Mouse (Mus musculus) frontal cortex, adult 2 months (tissue): ENCODE measurements around the gene Tbc1d1. TPM values are rescaled to one million over a fixed set of nuclear protein-coding genes. Genes with fewer than 3 reads are reported as not detected.
"Not testable (repeated sequence)": the region's sequence is repeated elsewhere in the genome, so short reads cannot be mapped to it uniquely, and the experiment has no call there.

Experiments used
- DNase-seq, 2 experiments: peaks; one replicate each; pipeline ENCODE4 v3.0.0; 2022; ENCODE audit warnings: low spot score in 1 of 2; ENCODE audit errors: extremely low spot score in 1 of 2
- polyA plus RNA-seq: library from polyadenylated mRNA; depleted of rRNA; stranded (reverse); fragments of >200 nt; gene quantifications from 2 replicates; pipeline ENCODE4 v1.2.3, GENCODE M21; 2012

The Tbc1d1 gene
- polyA plus RNA-seq, 1 experiment: 16.1 TPM

GRCm38 (mm10) chr5:64298331-64299036, 142.4 kb downstream of the Tbc1d1 start:
- no peak for DNase-seq

GRCm38 (mm10) chr5:64299508-64300324, 143.6 kb downstream of the Tbc1d1 start:
- DNase-seq: no peak

- DNase-seq: no peak
Observed at GRCm38 (mm10) chr5:64301246-64301645, 145.1 kb downstream of the Tbc1d1 start.

- no peak for DNase-seq
Observed at GRCm38 (mm10) chr5:64307289-64307688, 151.2 kb downstream of the Tbc1d1 start.

- DNase-seq: no peak
Observed at GRCm38 (mm10) chr5:64312295-64312694, 156.2 kb downstream of the Tbc1d1 start.

GRCm38 (mm10) chr5:64313481-64313880, 157.4 kb downstream of the Tbc1d1 start:
- no peak for DNase-seq

GRCm38 (mm10) chr5:64314288-64315052, 158.4 kb downstream of the Tbc1d1 start:
- DNase-seq: peak in 1 of 2 experiments; percentile 57

GRCm38 (mm10) chr5:64315088-64315487, 159.0 kb downstream of the Tbc1d1 start:
- DNase-seq: no peak

- no peak for DNase-seq
Observed at GRCm38 (mm10) chr5:64323286-64323685, 167.2 kb downstream of the Tbc1d1 start.

- DNase-seq: no peak
Observed at GRCm38 (mm10) chr5:64324353-64324752, 168.2 kb downstream of the Tbc1d1 start.

GRCm38 (mm10) chr5:64324920-64325319, 168.8 kb downstream of the Tbc1d1 start:
- DNase-seq: peak in 1 of 2 experiments; percentile 44

GRCm38 (mm10) chr5:64325741-64326355, 169.7 kb downstream of the Tbc1d1 start:
- no peak for DNase-seq

GRCm38 (mm10) chr5:64326427-64327181, 170.5 kb downstream of the Tbc1d1 start:
- no peak for DNase-seq

- DNase-seq: no peak
Observed at GRCm38 (mm10) chr5:64327212-64327902, 171.3 kb downstream of the Tbc1d1 start.

- peak; percentile 79 to 81 for DNase-seq
Observed at GRCm38 (mm10) chr5:64336767-64337408, 180.8 kb downstream of the Tbc1d1 start.

GRCm38 (mm10) chr5:64338795-64339194, 182.7 kb downstream of the Tbc1d1 start:
- not testable (repeated sequence) for DNase-seq

GRCm38 (mm10) chr5:64340366-64340765, 184.3 kb downstream of the Tbc1d1 start:
- no peak for DNase-seq

- no peak for DNase-seq
Observed at GRCm38 (mm10) chr5:64341671-64342070, 185.6 kb downstream of the Tbc1d1 start.

GRCm38 (mm10) chr5:64342138-64342537, 186.0 kb downstream of the Tbc1d1 start:
- no peak for DNase-seq
